Mouse (Mus musculus) urinary bladder, postnatal 25 days (tissue): ENCODE results near the gene Hist1h2ba.

ENCODE experiments used
- DNase-seq: peaks from one replicate; pipeline ENCODE4 v3.0.0; 2022; ENCODE audit warnings: low spot score

The Hist1h2ba gene

GRCm38 (mm10) chr13:23933421-23934210 is at the start of gene Hist1h2ba:
Hist1h2ba (minus strand) TSS chr13:23934156.
- no peak for DNase-seq

GRCm38 (mm10) chr13:23972271-23972670 is 38.3 kb upstream of the Hist1h2ba start:
- DNase-seq, result no peak

- no peak for DNase-seq
Measured at GRCm38 (mm10) chr13:23971870-23972269, 37.9 kb upstream of the Hist1h2ba start.

- DNase-seq, result no peak
Measured at GRCm38 (mm10) chr13:23964909-23965308, 31.0 kb upstream of the Hist1h2ba start.

- no peak for DNase-seq
Measured at GRCm38 (mm10) chr13:23959776-23960175, 25.8 kb upstream of the Hist1h2ba start.

GRCm38 (mm10) chr13:23950928-23951327 is 17.0 kb upstream of the Hist1h2ba start:
- no peak for DNase-seq

- DNase-seq, result no peak
Measured at GRCm38 (mm10) chr13:23949484-23950246, 15.7 kb upstream of the Hist1h2ba start.

- no peak for DNase-seq
Measured at GRCm38 (mm10) chr13:23946254-23946653, 12.3 kb upstream of the Hist1h2ba start.

GRCm38 (mm10) chr13:23942861-23943260 is 8.9 kb upstream of the Hist1h2ba start:
- DNase-seq, result no peak

- DNase-seq, result no peak
Measured at GRCm38 (mm10) chr13:23940291-23940690, 6.3 kb upstream of the Hist1h2ba start.

- no peak for DNase-seq
Measured at GRCm38 (mm10) chr13:23938699-23939098, 4.7 kb upstream of the Hist1h2ba start.

GRCm38 (mm10) chr13:23934211-23934520 is 210 bp upstream of the Hist1h2ba start, which contains the start of gene Hist1h2aa:
Hist1h2aa (plus strand) TSS chr13:23934462.
- no peak for DNase-seq

GRCm38 (mm10) chr13:23930904-23931303 is 3.1 kb downstream of the Hist1h2ba start:
- DNase-seq, result no peak

GRCm38 (mm10) chr13:23930461-23930860 is 3.5 kb downstream of the Hist1h2ba start:
- no peak for DNase-seq

GRCm38 (mm10) chr13:23928637-23929036 is 5.3 kb downstream of the Hist1h2ba start:
- DNase-seq, result no peak

GRCm38 (mm10) chr13:23925792-23926191 is 8.2 kb downstream of the Hist1h2ba start:
- DNase-seq, result no peak

- DNase-seq, result no peak
Measured at GRCm38 (mm10) chr13:23917674-23918073, 16.3 kb downstream of the Hist1h2ba start.

GRCm38 (mm10) chr13:23916132-23916531 is 17.8 kb downstream of the Hist1h2ba start:
- DNase-seq, result no peak

GRCm38 (mm10) chr13:23914376-23915167 is 19.4 kb downstream of the Hist1h2ba start, which contains the start of gene Slc17a4:
Slc17a4 (minus strand) TSS chr13:23915009.
- no peak for DNase-seq

GRCm38 (mm10) chr13:23913791-23914306 is 20.1 kb downstream of the Hist1h2ba start:
- DNase-seq, result no peak

- no peak for DNase-seq
Measured at GRCm38 (mm10) chr13:23911335-23911734, 22.6 kb downstream of the Hist1h2ba start.

GRCm38 (mm10) chr13:23910121-23910520 is 23.8 kb downstream of the Hist1h2ba start:
- DNase-seq, result no peak
